Mouse (Mus musculus) CD8-positive naive resting alpha-beta T cell, adult 2 months (primary cell): ENCODE results near the gene Olfr69.
"Not testable (repeated sequence)": the region's sequence is repeated elsewhere in the genome, so short reads cannot be mapped to it uniquely, and the experiment has no call there.

Source experiments
- DNase-seq, 2 experiments: peaks; one replicate each; pipeline ENCODE4 v3.0.0; 2022; ENCODE audit warnings: low read depth in 2 of 2, low spot score in 2 of 2

The Olfr69 gene

GRCm38 (mm10) chr7:103716398-103716797, 55.0 kb downstream of the Olfr69 start:
- DNase-seq, result not testable (repeated sequence)
